Mouse (Mus musculus) MEL (cell line): ENCODE data around the gene Fbxw4.

ENCODE experiments used
- CTCF ChIP-seq, 3 experiments: IDR thresholded peaks in 2 of 3; conservative IDR thresholded peaks in 1 of 3; 2 replicates each; pipeline ENCODE4 v1.5.1; 2011 to 2012; ENCODE audit warnings: low read length in 3 of 3, low read depth in 2 of 3, mild to moderate bottlenecking in 2 of 3, improper control_type of control experiment in 1 of 3, inconsistent platforms in 1 of 3, mixed read lengths in 1 of 3, moderate library complexity in 1 of 3; ENCODE audit not compliant: control insufficient read depth in 1 of 3, insufficient read depth in 1 of 3, poor library complexity in 1 of 3, severe bottlenecking in 1 of 3
- E2F4 ChIP-seq: IDR thresholded peaks from 2 replicates; pipeline ENCODE4 v1.6.1; 2011; ENCODE audit warnings: low read depth, low read length, improper control_type of control experiment, borderline replicate concordance
- ELF1 ChIP-seq: IDR thresholded peaks from 2 replicates; pipeline ENCODE4 v1.6.1; 2014; ENCODE audit warnings: low read depth, mild to moderate bottlenecking, inconsistent platforms, low read length, improper control_type of control experiment, moderate library complexity
- EP300 ChIP-seq, 2 experiments: IDR thresholded peaks; 2 replicates each; pipeline ENCODE4 v1.6.1; 2011; ENCODE audit warnings: improper control_type of control experiment in 2 of 2, low read length in 2 of 2, low read depth in 1 of 2, mild to moderate bottlenecking in 1 of 2
- GABPA ChIP-seq: IDR thresholded peaks from 2 replicates; pipeline ENCODE4 v1.6.1; 2012; ENCODE audit warnings: low read depth, mild to moderate bottlenecking, inconsistent platforms, low read length, improper control_type of control experiment, moderate library complexity
- GATA1 ChIP-seq: IDR thresholded peaks from 2 replicates; pipeline ENCODE4 v1.6.1; 2011; ENCODE audit warnings: low read depth, low read length, improper control_type of control experiment
- MAFK ChIP-seq: IDR thresholded peaks from 2 replicates; pipeline ENCODE4 v1.6.1; 2011; ENCODE audit warnings: low read depth, mild to moderate bottlenecking, low read length, improper control_type of control experiment, borderline replicate concordance
- MAZ ChIP-seq: IDR thresholded peaks from 2 replicates; pipeline ENCODE4 v1.6.1; 2012; ENCODE audit warnings: low read depth, mild to moderate bottlenecking, inconsistent platforms, low read length, improper control_type of control experiment
- POLR2A ChIP-seq, 2 experiments: IDR thresholded peaks; 2 replicates each; pipeline ENCODE4 v1.6.1; 2011 to 2012; ENCODE audit warnings: low read length in 2 of 2, mild to moderate bottlenecking in 2 of 2, control low read depth in 1 of 2, improper control_type of control experiment in 1 of 2, low read depth in 1 of 2, moderate library complexity in 1 of 2; ENCODE audit not compliant: control insufficient read depth in 1 of 2, insufficient read depth in 1 of 2, poor library complexity in 1 of 2
- POLR2AphosphoS5 ChIP-seq: IDR thresholded peaks from 2 replicates; pipeline ENCODE4 v1.6.1; 2012; ENCODE audit warnings: low read depth, borderline replicate concordance, mild to moderate bottlenecking, inconsistent platforms, low read length, moderate library complexity, mixed read lengths

DNA sequence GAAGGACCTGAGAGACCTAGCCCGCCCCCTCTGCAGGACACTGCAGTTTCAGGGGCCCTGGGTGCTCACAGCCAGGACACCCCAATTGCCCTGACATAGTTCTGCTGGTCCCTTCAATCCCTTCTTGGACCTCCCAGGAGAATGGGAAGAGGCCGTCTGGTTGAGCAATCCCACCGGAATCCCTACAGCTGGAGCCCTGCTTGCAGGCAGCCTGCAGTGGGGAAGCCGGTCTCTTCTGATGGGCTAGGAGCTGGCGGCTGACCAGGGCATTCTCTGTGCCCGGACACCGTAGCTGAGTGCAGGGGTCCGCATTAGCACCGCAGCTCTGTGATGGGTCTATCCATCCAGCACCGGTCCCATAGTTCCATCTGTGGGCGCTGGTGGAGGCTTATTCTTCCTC, 106.0 kb downstream of the Fbxw4 start:
- no peak for TF ChIP-seq CTCF (IDR thresholded peaks at IDR 0.05 in 2 of 3, conservative IDR thresholded peaks at IDR 0.05 in 1 of 3; ENCODE audit: control insufficient read depth in 1 of 3, insufficient read depth in 1 of 3, low read depth in 2 of 3, low read length in 3 of 3, poor library complexity in 1 of 3, severe bottlenecking in 1 of 3)
- no peak for TF ChIP-seq GATA1
- no peak for TF ChIP-seq MAZ
- TF ChIP-seq POLR2AphosphoS5: no peak
- no peak for TF ChIP-seq POLR2A (IDR thresholded peaks at IDR 0.05; ENCODE audit: control insufficient read depth in 1 of 2, insufficient read depth in 1 of 2, low read depth in 1 of 2, low read length in 2 of 2, poor library complexity in 1 of 2)
- no peak for TF ChIP-seq GABPA
- TF ChIP-seq EP300 (IDR thresholded peaks at IDR 0.05; ENCODE audit: low read depth in 1 of 2, low read length in 2 of 2): no peak
- TF ChIP-seq ELF1: no peak
- no peak for TF ChIP-seq E2F4
- TF ChIP-seq MAFK: no peak
